Mouse (Mus musculus) kidney, postnatal 0 days (tissue): ENCODE measurements around the gene Capn3. TPM values are rescaled to one million over a fixed set of nuclear protein-coding genes. Genes with fewer than 3 reads are reported as not detected.

ENCODE experiments used
- ATAC-seq: fragments of 200-750 bp; cut with Nextera tagmentation; replicated peaks from 2 replicates; pipeline ENCODE4 v1.8.0; 2017; ENCODE audit warnings: low read depth, moderate number of reproducible peaks, moderate TSS enrichment, moderate library complexity; ENCODE audit not compliant: low FRiP score
- DNase-seq: peaks from one replicate; pipeline ENCODE4 v3.0.0-alpha.2; 2016; ENCODE audit warnings: low spot score
- H3K27ac ChIP-seq: fragments of 300-500 bp; sonication (generic); 2 replicates; pipeline ENCODE4 v1.5.1; 2014; ENCODE audit warnings: mild to moderate bottlenecking
- H3K27me3 ChIP-seq: fragments of 300-500 bp; sonication (generic); 2 replicates; pipeline ENCODE4 v1.6.1; 2014; ENCODE audit warnings: low read length, mixed read lengths; ENCODE audit not compliant: insufficient read depth
- H3K36me3 ChIP-seq: fragments of 300-500 bp; sonication (generic); 2 replicates; pipeline ENCODE4 v1.6.1; 2014; ENCODE audit warnings: low read length, mixed read lengths; ENCODE audit not compliant: insufficient read depth
- H3K4me1 ChIP-seq: fragments of 300-500 bp; sonication (generic); replicated peaks from 2 replicates; pipeline ENCODE4 v1.6.1; 2014; ENCODE audit warnings: antibody characterized with exemption, low read length, mixed read lengths; ENCODE audit not compliant: insufficient read depth
- H3K4me2 ChIP-seq: fragments of 300-500 bp; sonication (generic); 2 replicates; pipeline ENCODE4 v1.6.1; 2014; ENCODE audit warnings: mild to moderate bottlenecking, low read length, moderate library complexity, mixed read lengths
- H3K4me3 ChIP-seq: fragments of 300-500 bp; sonication (generic); replicated peaks from 2 replicates; pipeline ENCODE4 v1.5.1; 2014; ENCODE audit warnings: low read depth, low read length
- H3K9ac ChIP-seq: fragments of 300-500 bp; sonication (generic); 2 replicates; pipeline ENCODE4 v1.6.1; 2014; ENCODE audit warnings: low read depth, low read length
- H3K9me3 ChIP-seq: fragments of 300-500 bp; sonication (generic); replicated peaks from 2 replicates; pipeline ENCODE4 v1.6.1; 2016; ENCODE audit warnings: low read length, inconsistent platforms, mixed read lengths
- CTCF ChIP-seq: IDR thresholded peaks from 2 replicates; pipeline ENCODE4 v1.5.1; 2016; ENCODE audit warnings: antibody characterized with exemption, low read depth, mild to moderate bottlenecking, moderate library complexity
- WGBS: fragments of 180-500 bp; shearing (Covaris S2); extraction: QIAGEN DNeasy Blood & Tissue Kit; methylation state at CpG from one replicate; pipeline ENCODE4 v1.1.7; 2014; 5-methylcytosine and 5-hydroxymethylcytosine counted together
- polyA plus RNA-seq: library from polyadenylated mRNA; unstranded; fragments of >200 nt; fragmentation: Nextera tagmentation; extraction: Ambion mirVana; gene quantifications from 2 replicates; pipeline ENCODE4 v1.2.1, GENCODE M21; 2015

Gene Capn3
- polyA plus RNA-seq, 1 experiment from 2014 or later = 1.6 TPM

DNA sequence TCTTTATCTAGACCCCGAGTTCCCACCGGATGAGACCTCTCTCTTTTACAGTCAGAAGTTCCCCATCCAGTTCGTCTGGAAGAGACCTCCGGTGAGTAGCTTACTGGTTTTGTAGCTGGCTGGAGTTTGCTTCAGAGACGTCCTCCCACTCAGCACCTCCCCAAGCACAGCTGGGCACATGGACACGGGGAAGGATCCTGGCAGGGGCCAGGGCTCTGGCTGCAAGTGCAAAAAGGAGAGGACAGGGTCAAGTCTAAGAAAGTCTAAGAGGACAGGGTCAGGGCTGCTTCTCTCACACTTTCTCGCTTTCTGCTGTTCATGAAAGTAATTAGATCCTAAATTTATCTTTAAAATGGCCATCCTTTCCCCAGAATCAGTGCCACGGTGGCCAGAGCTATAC lies 8.3 kb downstream of the Capn3 start:
- ATAC-seq (no peak), DNase-seq (no peak)
- Histone ChIP-seq H3K4me3 (no peak overlapping the region), H3K9me3 (no peaks in the 10 kb centered on the region), H3K27ac (no peak overlapping the region), H3K4me1 (no peaks in the 10 kb centered on the region), H3K27me3 (no peaks in the 10 kb centered on the region), H3K4me2 (no peak overlapping the region), H3K9ac (no peak overlapping the region), H3K36me3 (no peaks in the 10 kb centered on the region)
- no peak for TF ChIP-seq CTCF
- WGBS = 66% methylated on average over 8 of the region's 8 CpGs

DNA sequence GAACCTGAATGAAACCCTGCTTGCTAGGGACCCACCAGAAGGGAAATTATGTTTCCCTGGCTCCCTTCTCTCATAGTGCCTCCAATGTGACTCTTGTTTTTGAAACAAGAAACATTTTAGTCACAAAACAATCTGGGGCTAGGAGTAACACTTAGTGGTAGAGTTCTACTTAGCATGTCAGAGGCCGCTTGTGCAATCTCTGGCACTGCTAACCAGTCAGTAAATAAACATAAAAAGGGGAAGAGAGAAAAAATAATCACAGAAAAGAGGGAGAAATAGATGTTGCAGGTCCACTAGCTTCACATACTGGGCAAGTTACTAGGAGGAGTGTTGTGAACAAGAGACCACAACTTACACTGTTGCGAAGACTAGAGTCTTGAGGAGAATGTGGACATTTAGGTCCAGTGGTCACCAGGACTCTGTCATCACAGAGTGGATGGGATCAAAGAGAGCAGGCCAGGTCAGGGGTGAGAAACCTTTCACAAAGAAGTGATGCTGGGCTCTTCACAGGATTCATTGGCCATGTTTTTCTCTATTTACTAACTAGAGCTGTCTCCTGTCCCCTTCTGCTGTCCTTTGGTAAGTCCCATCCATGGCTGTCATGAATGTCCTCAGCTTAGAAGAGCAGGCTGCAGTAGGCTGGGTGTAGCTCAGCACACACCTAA lies 9.0 kb downstream of the Capn3 start:
- no peak overlapping the region for H3K4me2 ChIP-seq
- no peaks in the 10 kb centered on the region for H3K9me3 ChIP-seq
- no peak overlapping the region for H3K9ac ChIP-seq
- no peak for ATAC-seq
- H3K4me1 ChIP-seq = no peaks in the 10 kb centered on the region
- no peak overlapping the region for H3K27ac ChIP-seq
- no peaks in the 10 kb centered on the region for H3K27me3 ChIP-seq
- no peak for DNase-seq
- no peak for TF ChIP-seq CTCF
- 96% methylated on average over 2 of the region's 2 CpGs for WGBS
- H3K4me3 ChIP-seq = no peak overlapping the region
- no peaks in the 10 kb centered on the region for H3K36me3 ChIP-seq

DNA sequence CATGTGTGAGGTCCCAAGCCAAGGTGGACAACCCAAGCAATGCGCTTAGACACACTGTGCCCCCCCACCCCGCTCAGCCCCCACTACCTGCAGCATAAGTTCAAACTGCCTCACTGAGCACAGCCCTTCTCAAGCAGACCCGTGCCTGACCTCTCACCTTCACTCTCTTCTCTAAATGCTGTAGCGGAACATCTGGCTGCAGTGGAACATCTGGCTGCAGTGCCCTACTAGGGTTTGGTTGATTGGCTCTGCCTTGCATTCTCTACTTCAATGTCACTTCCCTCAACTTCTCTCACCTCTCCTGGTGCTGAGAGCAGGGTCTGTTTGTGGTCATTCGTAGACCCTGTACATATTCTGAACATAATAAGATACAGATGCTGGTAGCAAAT lies 9.6 kb downstream of the Capn3 start:
- DNase-seq = no peak
- no peak for TF ChIP-seq CTCF

DNA sequence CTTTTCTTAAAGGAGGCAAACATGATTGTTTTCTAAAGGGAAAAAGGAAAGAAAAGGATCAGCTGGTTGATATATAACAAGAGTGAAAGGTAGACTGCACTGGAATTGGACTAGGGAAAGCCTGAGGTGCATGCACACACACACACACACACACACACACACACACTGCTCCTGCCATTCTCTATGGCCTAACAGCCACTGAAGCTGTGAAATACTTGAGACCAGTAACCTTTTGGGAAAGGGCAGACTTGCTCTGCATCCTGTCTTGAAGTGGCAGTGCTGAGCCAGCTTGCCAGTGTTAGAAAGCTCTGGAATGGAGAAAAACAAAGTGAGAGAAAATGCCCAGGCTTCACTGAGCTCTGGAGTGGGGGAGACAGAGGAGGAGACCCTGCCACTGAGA lies 12.2 kb downstream of the Capn3 start:
- H3K36me3 ChIP-seq = no peaks in the 10 kb centered on the region
- no peaks in the 10 kb centered on the region for H3K9me3 ChIP-seq
- H3K27ac ChIP-seq = no peak overlapping the region
- H3K4me3 ChIP-seq = no peak overlapping the region
- no peak for TF ChIP-seq CTCF
- no peak overlapping the region for H3K9ac ChIP-seq
- no peaks in the 10 kb centered on the region for H3K4me1 ChIP-seq
- no peak for DNase-seq
- H3K27me3 ChIP-seq = no peaks in the 10 kb centered on the region
- no peak for ATAC-seq
- H3K4me2 ChIP-seq = no peak overlapping the region

More for the DNA sequence above, 9.6 kb downstream of the Capn3 start:
- WGBS = 82% methylated on average over 5 of the region's 5 CpGs
- Histone ChIP-seq H3K9ac (no peak overlapping the region), H3K4me1 (no peaks in the 10 kb centered on the region), H3K4me2 (no peak overlapping the region), H3K36me3 (no peaks in the 10 kb centered on the region), H3K9me3 (no peaks in the 10 kb centered on the region), H3K4me3 (no peak overlapping the region), H3K27ac (no peak overlapping the region), H3K27me3 (no peaks in the 10 kb centered on the region)
- ATAC-seq = no peak

DNA sequence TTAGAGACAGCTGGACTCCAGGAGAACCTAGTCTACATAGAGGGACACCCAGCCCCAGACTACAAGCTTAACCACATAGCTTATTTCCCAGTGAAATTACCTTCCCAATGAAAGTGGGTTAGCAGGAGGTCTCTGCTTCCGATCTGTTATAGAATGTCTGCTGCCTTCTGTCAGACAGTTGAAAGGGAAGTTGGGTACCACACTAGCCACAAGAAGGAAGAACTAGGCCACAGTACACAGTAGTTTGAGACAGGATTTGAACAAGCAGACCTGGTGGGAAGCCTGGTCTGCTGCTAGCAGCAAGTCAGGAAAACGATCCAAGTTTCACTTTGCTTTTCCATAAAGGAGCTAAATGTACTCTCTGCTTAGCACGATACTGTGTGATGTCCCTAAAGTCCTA lies 13.4 kb downstream of the Capn3 start:
- whole genome bisulfite sequencing = 87% methylated on average over 3 of the region's 3 CpGs

DNA sequence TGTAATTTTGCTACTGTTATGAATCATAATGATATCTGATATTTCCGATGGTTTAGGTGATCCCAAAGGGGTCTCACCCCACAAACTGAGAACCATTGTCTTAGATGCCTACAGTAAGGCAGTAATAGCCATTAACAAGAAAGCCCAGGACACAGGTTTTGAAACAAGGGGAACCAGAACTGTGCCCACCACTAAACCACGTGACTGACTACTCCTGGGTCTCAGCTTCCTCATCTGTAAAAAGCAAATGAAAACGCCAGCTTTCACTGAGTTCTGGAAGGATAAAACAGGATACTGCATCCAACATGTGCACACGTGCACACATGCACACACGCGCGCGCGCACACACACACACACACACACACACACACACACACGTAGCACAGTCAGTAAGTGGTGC lies 13.9 kb downstream of the Capn3 start:
- no peak overlapping the region for H3K27ac ChIP-seq
- no peaks in the 10 kb centered on the region for H3K9me3 ChIP-seq
- ATAC-seq (no peak), DNase-seq (no peak)
- no peak overlapping the region for H3K4me2 ChIP-seq
- no peaks in the 10 kb centered on the region for H3K27me3 ChIP-seq
- no peaks in the 10 kb centered on the region for H3K36me3 ChIP-seq
- TF ChIP-seq CTCF = no peak
- no peaks in the 10 kb centered on the region for H3K4me1 ChIP-seq
- no peak overlapping the region for H3K9ac ChIP-seq
- no peak overlapping the region for H3K4me3 ChIP-seq
- 88% methylated on average over 10 of the region's 10 CpGs for WGBS

More for the DNA sequence above, 13.4 kb downstream of the Capn3 start:
- Histone ChIP-seq H3K27ac (no peak overlapping the region), H3K9me3 (no peaks in the 10 kb centered on the region), H3K4me3 (no peak overlapping the region), H3K4me2 (no peak overlapping the region), H3K4me1 (no peaks in the 10 kb centered on the region), H3K36me3 (no peaks in the 10 kb centered on the region), H3K27me3 (no peaks in the 10 kb centered on the region), H3K9ac (no peak overlapping the region)
- no peak for TF ChIP-seq CTCF
- DNase-seq (no peak), ATAC-seq (no peak)

DNA sequence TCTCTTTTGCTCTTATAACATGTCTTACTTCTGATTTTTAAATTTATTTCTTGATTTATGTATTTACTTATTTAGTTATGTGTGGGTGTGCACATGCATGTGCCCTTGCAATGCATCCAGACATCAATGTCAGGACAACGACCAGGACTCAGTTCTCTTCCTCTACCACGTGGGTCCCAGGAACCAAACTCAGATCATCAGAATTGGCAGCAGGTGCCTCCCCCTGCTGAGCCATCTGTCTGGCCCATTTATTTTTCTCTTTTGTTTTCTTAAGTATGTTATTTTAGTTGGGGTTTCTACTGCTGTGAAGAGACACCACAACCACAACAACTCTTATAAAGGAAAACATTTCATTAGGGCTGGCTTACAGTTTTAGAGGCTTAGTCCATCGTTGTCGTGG lies 15.0 kb downstream of the Capn3 start:
- H3K27ac ChIP-seq = no peak overlapping the region
- no peaks in the 10 kb centered on the region for H3K4me1 ChIP-seq
- H3K9me3 ChIP-seq = no peaks in the 10 kb centered on the region
- no peak overlapping the region for H3K4me2 ChIP-seq
- WGBS = 78% methylated on average over 4 of the region's 4 CpGs
- no peak overlapping the region for H3K4me3 ChIP-seq
- no peaks in the 10 kb centered on the region for H3K36me3 ChIP-seq
- no peak for ATAC-seq
- no peak overlapping the region for H3K9ac ChIP-seq
- DNase-seq = no peak
- no peak for TF ChIP-seq CTCF
- H3K27me3 ChIP-seq = no peaks in the 10 kb centered on the region
